Mouse (Mus musculus) layer of hippocampus, postnatal 25 days (tissue): ENCODE data around the gene C1qb. TPM values are rescaled to one million over a fixed set of nuclear protein-coding genes. Genes with fewer than 3 reads are reported as not detected.

Experiments used
- DNase-seq, 2 experiments: peaks; one replicate each; pipeline ENCODE4 v3.0.0; 2022; ENCODE audit warnings: mixed read lengths in 2 of 2, low spot score in 1 of 2; ENCODE audit errors: extremely low spot score in 1 of 2
- total RNA-seq, 2 experiments: library from RNA; stranded (reverse); gene quantifications; 2 replicates each; pipeline ENCODE4 v1.2.3; 2021

C1qb gene
- total RNA-seq, 2 experiments from 2014 or later = 50.7 to 56.9 TPM

DNA sequence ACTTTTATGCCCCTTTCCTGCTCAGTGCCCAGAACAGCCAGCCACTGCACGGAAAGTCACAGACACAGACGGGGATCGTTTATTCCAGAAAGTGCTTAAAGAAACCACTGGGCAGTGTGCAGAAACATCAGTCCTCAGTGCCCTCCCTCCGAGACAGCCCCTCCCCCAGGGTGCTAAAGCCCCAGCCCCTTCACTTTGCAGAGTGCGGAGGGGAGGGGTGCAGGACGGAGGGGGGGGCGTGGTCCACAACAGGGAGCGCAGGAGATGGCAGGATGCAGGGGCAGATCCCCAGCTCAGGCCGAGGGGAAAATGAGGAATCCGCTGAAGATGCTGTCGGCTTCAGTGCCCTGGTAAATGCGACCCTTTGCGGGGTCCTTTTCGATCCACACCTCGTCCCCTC, 9.9 kb upstream of the C1qb start:
- no peak for DNase-seq

- DNase-seq = no peak
Observed at GRCm38 (mm10) chr4:136894821-136895220, 8.8 kb upstream of the C1qb start.

- DNase-seq = peak; percentile 46 to 63
Observed at GRCm38 (mm10) chr4:136893691-136894543, 7.9 kb upstream of the C1qb start.

GRCm38 (mm10) chr4:136892811-136893210, 6.8 kb upstream of the C1qb start, which contains the start of gene C1qc:
Gene C1qc (minus strand): TSS chr4:136893065.
- no peak for DNase-seq

DNA sequence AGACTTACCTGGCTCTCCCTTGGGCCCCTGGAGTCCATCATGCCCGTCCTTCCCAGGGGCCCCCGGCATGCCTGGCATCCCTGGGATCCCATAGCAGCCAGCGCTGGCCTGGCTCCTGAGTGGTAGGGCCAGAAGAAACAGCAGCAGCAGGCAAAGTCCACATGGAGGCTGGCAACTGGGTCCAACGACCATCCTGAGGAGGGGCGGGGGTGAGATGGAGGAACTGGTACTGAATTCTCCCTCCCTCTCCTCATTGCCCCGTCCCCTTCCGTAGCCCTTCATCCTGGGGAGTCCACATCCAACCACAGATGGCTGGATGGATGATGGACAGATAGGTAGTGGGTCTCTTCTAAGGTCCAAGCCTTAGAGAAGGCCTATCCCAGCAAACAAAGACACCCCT, 6.4 kb upstream of the C1qb start:
- no peak for DNase-seq

DNA sequence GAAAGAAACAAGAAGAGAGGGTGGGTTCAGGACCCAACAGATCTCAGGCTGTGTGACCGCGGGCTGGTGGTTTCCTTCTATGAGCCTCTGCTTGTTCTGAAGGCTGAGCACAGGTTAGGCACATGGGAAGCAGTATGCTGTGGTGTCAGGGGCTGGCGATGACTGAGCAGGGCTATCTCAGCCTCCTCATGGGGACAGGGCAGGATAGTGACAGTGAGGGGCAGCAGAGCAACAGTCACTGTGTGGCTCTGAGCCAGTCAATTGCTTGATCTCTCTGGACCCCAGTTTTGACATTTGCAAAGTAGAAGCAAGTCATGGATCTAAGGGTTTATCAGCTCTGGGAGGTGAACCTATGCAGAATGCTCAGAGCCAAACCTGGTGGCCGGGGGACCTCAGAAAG, 5.1 kb upstream of the C1qb start:
- DNase-seq = no peak

DNA sequence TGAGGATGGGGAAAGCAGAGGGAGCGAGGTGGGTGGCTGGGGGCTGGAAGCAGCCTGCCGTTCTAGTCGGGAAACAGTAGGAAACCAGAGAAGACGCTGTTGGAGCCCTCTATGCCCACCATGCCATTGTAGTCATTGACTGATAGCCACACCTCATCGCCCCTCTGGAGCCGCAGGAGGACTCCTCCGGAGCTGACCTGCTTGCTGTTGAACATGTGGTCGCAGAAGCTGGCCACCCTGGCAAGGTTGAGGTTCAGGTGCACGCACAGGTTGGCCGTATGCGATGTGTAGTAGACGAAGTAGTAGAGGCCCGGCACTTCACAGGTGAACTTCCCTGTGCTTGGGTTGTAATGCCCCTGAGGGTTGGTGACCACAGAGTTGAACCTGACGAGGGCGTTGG, 4.0 kb upstream of the C1qb start:
- DNase-seq = no peak

- no peak for DNase-seq
Observed at GRCm38 (mm10) chr4:136887714-136888113, 1.7 kb upstream of the C1qb start.

DNA sequence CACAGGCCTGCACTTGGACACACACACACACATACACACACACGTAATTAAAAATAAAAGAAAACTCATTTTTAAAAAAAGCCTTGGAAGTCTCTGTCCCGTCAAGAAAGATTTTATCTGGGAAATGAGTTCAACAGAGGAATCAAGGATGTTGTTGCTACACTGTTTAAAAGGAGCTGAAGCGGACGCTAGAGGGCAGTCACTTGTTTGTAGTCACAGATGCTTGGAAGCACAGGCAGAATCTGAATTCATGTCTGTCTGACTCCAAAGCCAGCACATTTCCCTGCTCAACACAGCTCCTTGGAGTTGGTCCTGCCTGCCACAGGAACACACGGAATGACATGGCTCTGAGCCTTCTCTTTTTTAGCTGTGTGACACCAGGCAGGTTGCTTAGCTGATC, 7.4 kb downstream of the C1qb start:
- DNase-seq = no peak

DNA sequence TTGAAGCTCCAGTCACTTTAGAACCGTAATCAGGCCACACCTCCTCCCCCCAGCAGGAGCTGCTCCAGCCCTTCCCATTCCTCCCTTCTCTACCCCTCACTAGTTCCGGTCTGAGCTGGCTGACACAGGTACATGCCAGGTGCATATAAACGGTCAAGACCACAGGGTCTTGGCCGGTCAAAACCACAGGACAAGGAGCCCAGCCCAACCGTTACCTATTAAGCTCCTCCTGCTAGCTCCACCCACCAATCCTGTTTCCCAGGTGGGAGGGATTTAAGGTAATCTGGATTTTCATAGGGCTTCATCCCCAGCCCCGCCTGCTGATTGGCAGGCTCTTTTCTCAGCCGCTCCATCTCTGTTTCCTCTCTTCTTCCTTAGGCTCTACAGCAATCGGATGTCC, 7.8 kb downstream of the C1qb start:
- DNase-seq = no peak

GRCm38 (mm10) chr4:136876971-136877370, 9.0 kb downstream of the C1qb start:
- peak; percentile 54 to 69 for DNase-seq

DNA sequence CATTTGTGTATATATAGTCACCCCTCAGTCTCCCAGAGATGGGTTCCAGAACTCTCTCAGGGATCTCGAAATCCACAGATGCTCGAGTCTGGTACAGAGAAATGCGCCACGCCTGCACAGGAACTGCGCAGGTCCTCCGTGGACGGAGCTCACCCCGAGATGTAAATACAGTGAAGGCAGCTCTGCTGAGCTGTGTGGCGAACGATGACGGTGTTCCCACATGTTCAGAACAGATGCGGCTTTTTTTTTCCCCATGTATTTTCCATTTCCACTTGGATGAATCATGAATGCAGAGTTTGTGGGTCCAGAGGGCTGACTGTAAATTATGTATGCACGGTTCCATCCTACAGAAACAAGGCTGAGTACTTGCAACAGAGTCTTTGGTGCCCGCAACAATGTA, 11.0 kb downstream of the C1qb start:
- no peak for DNase-seq

GRCm38 (mm10) chr4:136868371-136868770, 17.6 kb downstream of the C1qb start:
- DNase-seq = no peak

DNA sequence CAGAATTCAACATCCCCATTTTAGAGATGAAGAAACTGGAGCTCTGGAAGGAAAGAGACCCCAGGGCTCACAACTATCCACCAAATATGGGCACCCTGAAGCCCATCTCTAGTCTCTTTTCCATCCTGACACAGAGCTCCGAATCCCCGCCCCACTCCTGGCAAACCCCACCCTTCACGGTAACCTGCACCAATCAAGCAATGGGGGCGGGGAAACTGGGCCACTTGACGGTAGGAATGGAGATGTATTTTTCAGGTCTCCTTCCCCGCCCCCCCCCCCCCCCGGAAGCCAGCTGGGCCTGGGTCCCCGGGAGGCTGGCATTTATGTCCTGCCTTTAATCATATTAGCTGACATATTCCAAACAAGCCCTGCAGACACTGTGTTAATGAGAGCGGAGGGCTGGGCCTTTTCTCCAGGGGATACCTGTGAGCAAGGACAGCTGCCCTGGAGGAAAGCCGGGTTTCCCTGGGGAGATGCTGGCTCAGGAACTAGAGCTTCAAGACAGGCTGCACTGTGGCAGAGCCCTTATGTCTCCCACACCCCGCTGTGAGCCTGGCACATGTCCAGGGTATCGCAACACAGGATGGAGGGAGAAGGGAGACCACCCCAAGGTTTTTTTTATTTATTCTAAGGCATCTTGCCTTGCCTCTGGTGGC, 18.2 kb downstream of the C1qb start:
- no peak for DNase-seq

DNA sequence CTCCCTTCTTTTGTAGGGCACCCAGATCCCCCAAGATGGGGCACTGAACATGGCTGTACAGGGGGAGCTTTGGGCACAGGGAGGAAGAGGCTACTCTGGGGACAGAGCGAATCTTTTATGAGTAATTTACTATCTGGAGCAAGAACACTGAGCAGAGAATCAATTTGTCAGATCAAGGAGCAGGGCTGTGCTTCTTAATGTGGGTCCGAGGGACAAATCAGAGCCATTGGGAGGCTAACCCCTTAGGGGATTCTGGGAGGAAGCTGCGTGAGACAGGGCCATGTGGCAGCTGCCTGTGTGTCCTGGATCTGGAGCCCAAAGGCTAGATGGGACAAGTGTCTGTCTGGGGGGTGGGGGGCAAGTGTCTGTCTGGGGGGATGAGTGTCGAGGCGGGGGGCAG, 20.5 kb downstream of the C1qb start:
- no peak for DNase-seq

GRCm38 (mm10) chr4:136864751-136865470, 21.1 kb downstream of the C1qb start:
- DNase-seq = no peak

GRCm38 (mm10) chr4:136863517-136863916, 22.5 kb downstream of the C1qb start:
- no peak for DNase-seq

DNA sequence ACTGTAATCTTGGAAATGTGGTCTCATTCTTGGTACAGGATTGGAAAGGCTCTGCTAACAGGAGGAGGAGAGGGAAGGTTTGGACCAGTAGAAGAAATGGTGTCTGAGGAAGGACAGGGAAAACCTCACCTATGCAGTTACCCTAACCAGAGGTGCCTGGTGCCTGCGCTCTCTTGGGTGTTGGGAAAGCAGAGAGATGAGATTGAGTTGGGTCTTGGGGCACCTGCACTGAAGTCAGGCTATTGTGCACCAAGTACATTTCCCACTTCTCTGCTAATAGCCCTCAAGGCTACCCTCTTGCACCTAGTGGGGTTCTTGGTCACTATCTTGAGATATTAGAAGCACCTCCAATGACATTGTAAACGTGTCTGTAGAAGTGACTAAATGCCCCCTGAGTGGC, 23.6 kb downstream of the C1qb start:
- DNase-seq = no peak

DNA sequence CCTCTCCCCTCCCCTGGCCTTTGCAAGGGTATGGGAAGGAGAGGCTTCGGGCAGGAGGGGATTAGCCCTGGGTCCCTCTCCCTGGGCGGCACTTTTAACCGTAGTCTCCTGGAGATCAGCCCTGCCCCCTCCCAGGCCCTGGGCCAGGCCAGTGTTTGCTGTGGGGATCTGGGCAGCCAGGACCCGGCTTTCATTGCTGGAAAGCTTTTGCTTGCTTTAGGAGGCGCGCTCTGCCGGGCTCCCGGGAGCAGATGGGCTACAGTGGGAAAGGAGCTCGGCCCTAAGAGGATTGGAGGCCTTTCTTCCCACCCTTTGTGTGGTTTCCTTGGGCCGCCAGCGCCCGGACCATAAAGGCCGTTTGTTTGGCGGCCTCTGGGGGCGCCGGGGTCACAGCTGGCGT, 24.2 kb downstream of the C1qb start:
- no peak for DNase-seq

DNA sequence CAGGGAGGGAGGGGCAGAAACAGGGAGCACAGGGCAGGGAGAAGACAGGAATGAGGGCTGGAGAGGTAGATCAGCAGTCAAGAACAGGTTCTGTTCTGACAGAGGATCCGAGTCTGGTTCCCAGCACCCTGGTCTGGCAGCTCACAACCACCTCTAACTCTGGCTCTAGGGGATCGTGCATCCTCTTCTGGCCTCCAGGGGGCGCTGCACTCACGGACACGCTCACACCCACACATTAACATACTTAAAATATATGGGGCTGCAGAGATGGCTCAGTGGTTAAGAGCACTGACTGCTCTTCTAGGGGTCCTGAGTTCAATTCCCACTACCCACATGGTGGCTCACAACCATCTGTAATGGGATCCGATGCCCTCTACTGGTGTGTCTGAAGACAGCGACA, 26.0 kb downstream of the C1qb start:
- DNase-seq = no peak

DNA sequence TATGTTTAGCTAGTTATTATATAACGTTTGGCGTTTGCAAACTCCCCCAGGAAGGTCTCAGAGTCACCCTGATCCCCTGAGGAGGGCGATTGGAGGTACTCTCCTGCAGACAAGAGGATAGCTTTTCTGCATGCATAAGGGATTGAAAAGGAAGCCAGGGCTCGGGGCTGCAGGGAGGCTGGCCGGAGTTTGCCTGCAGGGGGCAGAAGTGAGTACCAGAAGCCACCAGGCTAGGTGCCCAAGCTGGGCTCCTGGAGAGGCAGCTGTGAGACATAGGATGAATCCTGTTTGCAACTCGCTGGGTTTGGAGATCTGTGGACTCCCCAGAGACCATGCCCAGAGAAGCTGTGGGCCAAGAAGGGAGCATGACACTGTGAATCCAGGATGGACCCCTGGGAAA, 30.9 kb downstream of the C1qb start:
- peak; percentile 48 to 64 for DNase-seq
